Mouse (Mus musculus) urinary bladder, postnatal 25 days (tissue): ENCODE measurements around the gene Syn3.

Source experiments
- DNase-seq: peaks from one replicate; pipeline ENCODE4 v3.0.0; 2022; ENCODE audit warnings: low spot score

The Syn3 gene

GRCm38 (mm10) chr10:86275585-86275984, 223.1 kb downstream of the Syn3 start:
- DNase-seq: no peak

- DNase-seq: no peak
Observed at GRCm38 (mm10) chr10:86273410-86274191, 225.1 kb downstream of the Syn3 start.

- no peak for DNase-seq
Observed at GRCm38 (mm10) chr10:86272826-86273225, 225.9 kb downstream of the Syn3 start.

GRCm38 (mm10) chr10:86270254-86270653, 228.4 kb downstream of the Syn3 start:
- no peak for DNase-seq

- DNase-seq: no peak
Observed at GRCm38 (mm10) chr10:86264618-86265017, 234.1 kb downstream of the Syn3 start.

- DNase-seq: no peak
Observed at GRCm38 (mm10) chr10:86261725-86262124, 237.0 kb downstream of the Syn3 start.

GRCm38 (mm10) chr10:86258992-86259391, 239.7 kb downstream of the Syn3 start:
- no peak for DNase-seq

GRCm38 (mm10) chr10:86258046-86258445, 240.7 kb downstream of the Syn3 start:
- no peak for DNase-seq

- no peak for DNase-seq
Observed at GRCm38 (mm10) chr10:86257045-86257444, 241.7 kb downstream of the Syn3 start.

GRCm38 (mm10) chr10:86256221-86256620, 242.5 kb downstream of the Syn3 start:
- no peak for DNase-seq

- DNase-seq: no peak
Observed at GRCm38 (mm10) chr10:86250149-86250922, 248.4 kb downstream of the Syn3 start.

- DNase-seq: no peak
Observed at GRCm38 (mm10) chr10:86249283-86249682, 249.4 kb downstream of the Syn3 start.

GRCm38 (mm10) chr10:86248807-86249206, 249.9 kb downstream of the Syn3 start:
- DNase-seq: no peak

GRCm38 (mm10) chr10:86248131-86248740, 250.5 kb downstream of the Syn3 start:
- DNase-seq: no peak

- no peak for DNase-seq
Observed at GRCm38 (mm10) chr10:86245396-86245795, 253.3 kb downstream of the Syn3 start.

GRCm38 (mm10) chr10:86243525-86243924, 255.2 kb downstream of the Syn3 start:
- DNase-seq: no peak

GRCm38 (mm10) chr10:86242721-86243120, 256.0 kb downstream of the Syn3 start:
- no peak for DNase-seq

- no peak for DNase-seq
Observed at GRCm38 (mm10) chr10:86230006-86230405, 268.7 kb downstream of the Syn3 start.

- DNase-seq: no peak
Observed at GRCm38 (mm10) chr10:86225480-86225879, 273.2 kb downstream of the Syn3 start.

- no peak for DNase-seq
Observed at GRCm38 (mm10) chr10:86218984-86219383, 279.7 kb downstream of the Syn3 start.

GRCm38 (mm10) chr10:86216836-86217235, 281.9 kb downstream of the Syn3 start:
- no peak for DNase-seq

- peak; percentile 16 for DNase-seq
Observed at GRCm38 (mm10) chr10:86212062-86212461, 286.6 kb downstream of the Syn3 start.

GRCm38 (mm10) chr10:86203915-86204314, 294.8 kb downstream of the Syn3 start:
- peak; percentile 39 for DNase-seq
